ENCODE assay signal across 13 mouse cellular contexts in the genomic region with DNA sequence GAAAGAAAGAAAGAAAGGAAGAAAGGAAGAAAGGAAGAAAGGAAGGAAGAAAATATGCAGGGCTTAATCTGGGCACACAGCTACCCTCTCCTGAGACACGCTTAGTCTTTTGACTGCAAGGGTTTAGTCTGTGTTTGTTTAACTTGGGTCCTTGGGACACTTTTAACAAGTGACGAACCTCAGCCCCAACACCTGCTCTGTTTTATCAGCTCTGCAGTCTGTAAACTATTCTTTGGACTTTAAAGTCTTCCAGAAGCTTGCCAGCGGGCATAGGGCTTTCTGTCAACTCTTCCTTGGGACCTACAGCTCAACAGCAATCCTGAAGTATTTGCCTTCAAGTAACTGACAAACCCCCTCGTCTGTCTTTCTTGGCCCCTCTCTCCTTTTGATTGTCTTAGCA. TPM values are rescaled to one million over a fixed set of nuclear protein-coding genes. Genes with fewer than 3 reads are reported as not detected.
"Had no signal": no experiment of that assay in that cellular context is flagged by ENCODE, and none has a peak within 500 bp of the region (broad histone marks: within the 10 kb centered on the region; RNA-seq: fewer than 3 reads in every experiment).

No protein-coding gene starts in this region.

- DNase-seq: liver, embryonic 13.5 days; liver, postnatal 0 days; lung, postnatal 14 days; right cerebral cortex, adult 18-20 months; spleen, adult 18-20 months; thymus, postnatal 36 days had no signal

- ATAC-seq: liver, postnatal 0 days had no signal

- H3K9me3 ChIP-seq: hindbrain, embryonic 15.5 days; limb, embryonic 10.5 days; liver, embryonic 13.5 days; lung, embryonic 15.5 days; megakaryocyte, embryonic 14.5 days; midbrain, embryonic 12.5 days had no signal

- H3K9ac ChIP-seq: hindbrain, embryonic 15.5 days; liver, embryonic 13.5 days; liver, postnatal 0 days; lung, embryonic 15.5 days; midbrain, embryonic 12.5 days had no signal

- H3K27me3 ChIP-seq: hindbrain, embryonic 15.5 days; lung, embryonic 15.5 days; midbrain, embryonic 12.5 days had no signal

- H3K4me1 ChIP-seq: hindbrain, embryonic 15.5 days; limb, embryonic 10.5 days; liver, embryonic 13.5 days; lung, embryonic 15.5 days; megakaryocyte, embryonic 14.5 days; midbrain, embryonic 12.5 days had no signal

- H3K36me3 ChIP-seq: hindbrain, embryonic 15.5 days; limb, embryonic 10.5 days; liver, embryonic 13.5 days; lung, embryonic 15.5 days; midbrain, embryonic 12.5 days had no signal

- H3K4me3 ChIP-seq: hindbrain, embryonic 15.5 days; left cerebral cortex, adult 2 months; limb, embryonic 10.5 days; liver, embryonic 13.5 days; lung, embryonic 15.5 days; megakaryocyte, embryonic 14.5 days; midbrain, embryonic 12.5 days had no signal

- H3K27ac ChIP-seq: hindbrain, embryonic 15.5 days; left cerebral cortex, adult 2 months; limb, embryonic 10.5 days; liver, embryonic 13.5 days; lung, embryonic 15.5 days; macrophage; midbrain, embryonic 12.5 days had no signal

- H3K4me2 ChIP-seq: hindbrain, embryonic 15.5 days; liver, embryonic 13.5 days; lung, embryonic 15.5 days; midbrain, embryonic 12.5 days had no signal

RNA-seq across cellular contexts. Expression of a gene that starts 48.5 kb away (rescaled TPM):
- polyA plus RNA-seq: liver, postnatal 0 days; macrophage had no signal
